Mouse (Mus musculus) lung, embryonic 14.5 days (tissue): Measurements from ENCODE around the gene Taar7b. TPM values are rescaled to one million over a fixed set of nuclear protein-coding genes. Genes with fewer than 3 reads are reported as not detected.

Experiments
- ATAC-seq: fragments of 200-750 bp; cut with Nextera tagmentation; 2 replicates; pipeline ENCODE4 v1.8.0; 2017; ENCODE audit warnings: mild to moderate bottlenecking, moderate TSS enrichment, moderate library complexity; ENCODE audit not compliant: insufficient read depth
- DNase-seq: peaks from one replicate; pipeline ENCODE4 v3.0.0-alpha.2; 2015
- H3K27ac ChIP-seq: fragments of 300-500 bp; sonication (generic); 2 replicates; pipeline ENCODE4 v1.5.1; 2014; ENCODE audit warnings: low read depth, mild to moderate bottlenecking, moderate library complexity
- H3K27me3 ChIP-seq: fragments of 300-500 bp; sonication (generic); 2 replicates; pipeline ENCODE4 v1.6.1; 2014; ENCODE audit warnings: low read length, control low read depth; ENCODE audit not compliant: insufficient read depth
- H3K36me3 ChIP-seq: fragments of 300-500 bp; sonication (generic); 2 replicates; pipeline ENCODE4 v1.6.1; 2014; ENCODE audit warnings: control low read depth; ENCODE audit not compliant: insufficient read depth
- H3K4me1 ChIP-seq: fragments of 300-500 bp; sonication (generic); 2 replicates; pipeline ENCODE4 v1.6.1; 2014; ENCODE audit warnings: antibody characterized with exemption, control low read depth; ENCODE audit not compliant: insufficient read depth
- H3K4me2 ChIP-seq: fragments of 300-500 bp; sonication (generic); 2 replicates; pipeline ENCODE4 v1.6.1; 2014; ENCODE audit warnings: mild to moderate bottlenecking
- H3K4me3 ChIP-seq: fragments of 300-500 bp; sonication (generic); 2 replicates; pipeline ENCODE4 v1.5.1; 2014; ENCODE audit warnings: low read depth, low read length
- H3K9ac ChIP-seq: fragments of 300-500 bp; sonication (generic); 2 replicates; pipeline ENCODE4 v1.6.1; 2014
- H3K9me3 ChIP-seq: fragments of 300-500 bp; sonication (generic); 2 replicates; pipeline ENCODE4 v1.6.1; 2016; ENCODE audit warnings: low read depth, low read length, control low read depth
- CTCF ChIP-seq: IDR thresholded peaks from 2 replicates; pipeline ENCODE4 v1.5.1; 2016; ENCODE audit warnings: antibody characterized with exemption, low read depth
- WGBS: fragments of 180-500 bp; shearing (Covaris S2); extraction: QIAGEN DNeasy Blood & Tissue Kit; methylation state at CpG from one replicate; pipeline ENCODE4 v1.1.7; 2014; 5-methylcytosine and 5-hydroxymethylcytosine counted together
- polyA plus RNA-seq: library from polyadenylated mRNA; unstranded; fragments of >200 nt; fragmentation: Nextera tagmentation; extraction: Ambion mirVana; gene quantifications from 2 replicates; pipeline ENCODE4 v1.2.1, GENCODE M21; 2014

The Taar7b gene
- polyA plus RNA-seq, 1 experiment from 2014 or later, result not detected

GRCm38 (mm10) chr10:24007034-24007433, 7.3 kb downstream of the Taar7b start:
- Histone ChIP-seq H3K4me2 (no peak overlapping the region), H3K9ac (no peak overlapping the region), H3K4me3 (no peak overlapping the region), H3K9me3 (no peaks in the 10 kb centered on the region), H3K36me3 (no peaks in the 10 kb centered on the region), H3K27ac (no peak overlapping the region), H3K27me3 (no peaks in the 10 kb centered on the region), H3K4me1 (no peaks in the 10 kb centered on the region)
- DNase-seq, result no peak
- no peak for TF ChIP-seq CTCF
- ATAC-seq, result no peak
- WGBS, result 24% methylated on average over 2 of the region's 2 CpGs

- H3K4me3 ChIP-seq, result no peak overlapping the region
- H3K27ac ChIP-seq, result no peak overlapping the region
- no peak for DNase-seq
- no peak for TF ChIP-seq CTCF
- no peaks in the 10 kb centered on the region for H3K9me3 ChIP-seq
- no peak overlapping the region for H3K4me2 ChIP-seq
- H3K36me3 ChIP-seq, result no peaks in the 10 kb centered on the region
- H3K9ac ChIP-seq, result no peak overlapping the region
- H3K4me1 ChIP-seq, result no peaks in the 10 kb centered on the region
- ATAC-seq, result no peak
- no peaks in the 10 kb centered on the region for H3K27me3 ChIP-seq
- 91% methylated on average over 1 of the region's 1 CpGs for WGBS
Observed at GRCm38 (mm10) chr10:24008143-24008542, 8.4 kb downstream of the Taar7b start.

GRCm38 (mm10) chr10:24026922-24027321, 27.2 kb downstream of the Taar7b start, which contains the start of gene Taar7d:
TSS of gene Taar7d (plus strand) at chr10:24027222.
- Histone ChIP-seq H3K4me1 (no peaks in the 10 kb centered on the region), H3K27ac (no peak within 1 kb of the TSS), H3K36me3 (no peaks in the 10 kb centered on the region), H3K27me3 (no peaks in the 10 kb centered on the region), H3K4me2 (no peak within 1 kb of the TSS), H3K4me3 (no peak within 1 kb of the TSS), H3K9me3 (no peaks in the 10 kb centered on the region), H3K9ac (no peak within 1 kb of the TSS)
- DNase-seq (no peak), ATAC-seq (no peak)
- TF ChIP-seq CTCF, result no peak

GRCm38 (mm10) chr10:24031347-24031746, 31.6 kb downstream of the Taar7b start:
- Histone ChIP-seq H3K4me1 (no peaks in the 10 kb centered on the region), H3K27me3 (no peaks in the 10 kb centered on the region), H3K4me2 (no peak overlapping the region), H3K27ac (no peak overlapping the region), H3K4me3 (no peak overlapping the region), H3K9ac (no peak overlapping the region), H3K9me3 (no peaks in the 10 kb centered on the region), H3K36me3 (no peaks in the 10 kb centered on the region)
- no peak for TF ChIP-seq CTCF
- ATAC-seq (no peak), DNase-seq (no peak)

- H3K4me2 ChIP-seq, result no peak within 1 kb of the TSS
- H3K27me3 ChIP-seq, result no peaks in the 10 kb centered on the region
- no peak for ATAC-seq
- H3K27ac ChIP-seq, result no peak within 1 kb of the TSS
- H3K9me3 ChIP-seq, result no peaks in the 10 kb centered on the region
- no peaks in the 10 kb centered on the region for H3K36me3 ChIP-seq
- H3K9ac ChIP-seq, result no peak within 1 kb of the TSS
- TF ChIP-seq CTCF, result no peak
- H3K4me1 ChIP-seq, result no peaks in the 10 kb centered on the region
- H3K4me3 ChIP-seq, result no peak within 1 kb of the TSS
- DNase-seq, result no peak
- 91% methylated on average over 2 of the region's 2 CpGs for WGBS
Observed at GRCm38 (mm10) chr10:24037314-24037713, 37.6 kb downstream of the Taar7b start, which contains the start of gene Taar7e. TSS of gene Taar7e (plus strand) at chr10:24037614.

GRCm38 (mm10) chr10:24040120-24040869, 40.6 kb downstream of the Taar7b start:
- 28% methylated on average over 2 of the region's 2 CpGs for WGBS
- Histone ChIP-seq H3K4me2 (no peak overlapping the region), H3K4me1 (no peaks in the 10 kb centered on the region), H3K27ac (no peak overlapping the region), H3K36me3 (no peaks in the 10 kb centered on the region), H3K4me3 (no peak overlapping the region), H3K9me3 (no peaks in the 10 kb centered on the region), H3K27me3 (no peaks in the 10 kb centered on the region), H3K9ac (no peak overlapping the region)
- ATAC-seq, result no peak
- TF ChIP-seq CTCF, result no peak
- peak; percentile 15 for DNase-seq

GRCm38 (mm10) chr10:24049210-24049609, 49.5 kb downstream of the Taar7b start, which contains the start of gene Taar7f:
TSS of gene Taar7f (plus strand) at chr10:24049510.
- ATAC-seq (no peak), DNase-seq (no peak)
- no peaks in the 10 kb centered on the region for H3K4me1 ChIP-seq
- no peak within 1 kb of the TSS for H3K27ac ChIP-seq
- no peak within 1 kb of the TSS for H3K4me3 ChIP-seq
- H3K27me3 ChIP-seq, result no peaks in the 10 kb centered on the region
- no peak within 1 kb of the TSS for H3K9ac ChIP-seq
- no peaks in the 10 kb centered on the region for H3K9me3 ChIP-seq
- no peak for TF ChIP-seq CTCF
- H3K4me2 ChIP-seq, result no peak within 1 kb of the TSS
- no peaks in the 10 kb centered on the region for H3K36me3 ChIP-seq

Other genes starting within 250 kb of the Taar7b start
- 235 and 246 TPM in 2 replicates for gene Rps12, start 212.7 kb upstream of the Taar7b start, polyA plus RNA-seq
- gene Slc18b1, start 203.0 kb upstream of the Taar7b start, polyA plus RNA-seq, result 21.7 and 22.9 TPM in 2 replicates
- not detected in 2 replicates for gene Vnn3, start 148.5 kb upstream of the Taar7b start, polyA plus RNA-seq
- 1.7 and 1.8 TPM in 2 replicates for gene Vnn1, start 105.3 kb upstream of the Taar7b start, polyA plus RNA-seq
- gene Taar1, start 79.6 kb upstream of the Taar7b start, polyA plus RNA-seq, result not detected in 2 replicates
- not detected in 2 replicates for gene Taar2, start 61.4 kb upstream of the Taar7b start, polyA plus RNA-seq
- not detected in 2 replicates for gene Taar3, start 50.4 kb upstream of the Taar7b start, polyA plus RNA-seq
- gene Taar4, start 39.4 kb upstream of the Taar7b start, polyA plus RNA-seq, result not detected in 2 replicates
- gene Taar5, start 29.2 kb upstream of the Taar7b start, polyA plus RNA-seq, result not detected in 2 replicates
- not detected in 2 replicates for gene Taar6, start 14.3 kb upstream of the Taar7b start, polyA plus RNA-seq
- gene Taar7a, start 6.5 kb upstream of the Taar7b start, polyA plus RNA-seq, result not detected in 2 replicates
- gene Taar7d, start 27.3 kb downstream of the Taar7b start, polyA plus RNA-seq, result not detected in 2 replicates
- not detected in 2 replicates for gene Taar7e, start 37.7 kb downstream of the Taar7b start, polyA plus RNA-seq
- gene Taar7f, start 49.6 kb downstream of the Taar7b start, polyA plus RNA-seq, result not detected in 2 replicates
- gene Taar8a, start 76.6 kb downstream of the Taar7b start, polyA plus RNA-seq, result not detected in 2 replicates
- not detected in 2 replicates for gene Taar8b, start 92.4 kb downstream of the Taar7b start, polyA plus RNA-seq
- not detected in 2 replicates for gene Taar8c, start 102.0 kb downstream of the Taar7b start, polyA plus RNA-seq
- not detected in 2 replicates for gene Taar9, start 109.6 kb downstream of the Taar7b start, polyA plus RNA-seq
- 76.1 and 77.8 TPM in 2 replicates for gene Stx7, start 149.4 kb downstream of the Taar7b start, polyA plus RNA-seq
- 4.9 and 5.1 TPM in 2 replicates for gene Moxd1, start 223.6 kb downstream of the Taar7b start, polyA plus RNA-seq